Comparison of ENCODE assay signal across 8 mouse cellular contexts in genomic region chr3:30226928-30227370, GRCm38 (mm10).
A peak's percentile ranks its signal among the peaks of the same experiment; 100 is the strongest.
DNase-seq lines count a peak whose midpoint lies in the region; ATAC-seq and TF ChIP-seq lines count a peak whose summit lies in the region.

No protein-coding gene starts in this region.

- no peak overlapping the region for H3K4me3 ChIP-seq in embryonic facial prominence, embryonic 12.5 days
- no peak overlapping the region for H3K4me3 ChIP-seq in left cerebral cortex, adult 2 months

- peaks cover 25% of the 10 kb centered on the region for H3K4me1 ChIP-seq in embryonic facial prominence, embryonic 12.5 days

- H3K9me3 ChIP-seq in embryonic facial prominence, embryonic 12.5 days = no peaks in the 10 kb centered on the region

- H3K27ac ChIP-seq in embryonic facial prominence, embryonic 12.5 days = no peak overlapping the region
- no peak overlapping the region for H3K27ac ChIP-seq in left cerebral cortex, adult 2 months

- no peaks in the 10 kb centered on the region for H3K36me3 ChIP-seq in embryonic facial prominence, embryonic 12.5 days

- peak; percentile 84 for ATAC-seq in embryonic facial prominence, embryonic 12.5 days (ENCODE audit: insufficient number of reproducible peaks, insufficient read depth, low FRiP score, low TSS enrichment)

- H3K9ac ChIP-seq in embryonic facial prominence, embryonic 12.5 days = no peak overlapping the region

- WGBS in embryonic facial prominence, embryonic 12.5 days = 18% methylated on average over 13 of the region's 13 CpGs

- intact Hi-C loops in left cerebral cortex, adult 2 months (cut with DNase I) = no loop called here

- 0 out of 2 replicates have a peak overlapping the region, but pooled peaks have one; percentile 7 for H3K4me2 ChIP-seq in embryonic facial prominence, embryonic 12.5 days (replicated peaks)

- H3K27me3 ChIP-seq in embryonic facial prominence, embryonic 12.5 days = no peaks in the 10 kb centered on the region

- no peak for TF ChIP-seq CTCF in left cerebral cortex, adult 2 months (IDR thresholded peaks at IDR 0.05)

- peak; percentile 13 for DNase-seq in adrenal gland, adult 2 months
- DNase-seq in adrenal gland, adult 18-20 months (ENCODE audit: low spot score in 2 of 2) = no peak
- DNase-seq in kidney, adult 8-10 months = peak; percentile 59 to 61
- DNase-seq in mesoderm, embryonic 11.5 days (ENCODE audit: low read depth, low spot score) = peak; percentile 69
- no peak for DNase-seq in adipocyte (ENCODE audit: low spot score)
- DNase-seq in ovary, postnatal 10 days (ENCODE audit: low spot score) = no peak
- no peak for DNase-seq in left cerebral cortex, adult 2 months (ENCODE audit: extremely low spot score in 1 of 2, low spot score in 2 of 2)

Comparison
In these comparisons a context has a peak if more than half of its experiments do, and no peak if none do; other contexts are left out.
1. DNase-seq: peak in adrenal gland, adult 2 months (single experiment), kidney, adult 8-10 months (2 of 2) and mesoderm, embryonic 11.5 days (single experiment); none in adrenal gland, adult 18-20 months (0 of 2), adipocyte (single experiment), ovary, postnatal 10 days (single experiment) and left cerebral cortex, adult 2 months (0 of 2).